ENCODE assay signal across 19 mouse cellular contexts in genomic region chr7:98535882-98536281, GRCm38 (mm10). TPM values are rescaled to one million over a fixed set of nuclear protein-coding genes. Genes with fewer than 3 reads are reported as not detected.
A peak's percentile ranks its signal among the peaks of the same experiment; 100 is the strongest.
DNase-seq lines count a peak whose midpoint lies in the region; ATAC-seq lines count a peak whose summit lies in the region.
"Had no signal": no experiment of that assay in that cellular context is flagged by ENCODE, and none has a peak within 500 bp of the region (broad histone marks: within the 10 kb centered on the region; RNA-seq: fewer than 3 reads in every experiment).

No protein-coding gene starts in this region.

- peak overlapping the region; percentile 71 for H3K4me3 ChIP-seq in megakaryocyte, embryonic 14.5 days (replicated peaks)
- H3K4me3 ChIP-seq in embryonic facial prominence, embryonic 10.5 days = no peak overlapping the region
- H3K4me3 ChIP-seq in limb, embryonic 10.5 days = no peak overlapping the region
- no peak overlapping the region for H3K4me3 ChIP-seq in hindbrain, embryonic 16.5 days (ENCODE audit: low read length)
- H3K4me3 ChIP-seq: erythroblast, embryonic 14.5 days had no signal

- peaks cover 24% of the 10 kb centered on the region for H3K27me3 ChIP-seq in megakaryocyte, embryonic 14.5 days (replicated peaks)
- H3K27me3 ChIP-seq in embryonic facial prominence, embryonic 10.5 days (replicated peaks; ENCODE audit: low read depth, poor library complexity, severe bottlenecking) = no peaks in the 10 kb centered on the region
- H3K27me3 ChIP-seq in limb, embryonic 10.5 days (ENCODE audit: low read depth, poor library complexity, severe bottlenecking) = no peaks in the 10 kb centered on the region
- H3K27me3 ChIP-seq in hindbrain, embryonic 16.5 days (replicated peaks; ENCODE audit: control insufficient read depth, insufficient read depth, low read length) = no peaks in the 10 kb centered on the region

- 0 out of 2 replicates have a peak overlapping the region, but pooled peaks have one; percentile 40 for H3K27ac ChIP-seq in embryonic facial prominence, embryonic 10.5 days (replicated peaks)
- 0 out of 2 replicates have a peak overlapping the region, but pooled peaks have one; percentile 40 for H3K27ac ChIP-seq in limb, embryonic 10.5 days
- no peak overlapping the region for H3K27ac ChIP-seq in hindbrain, embryonic 16.5 days (ENCODE audit: low read depth, low read length)
- H3K27ac ChIP-seq: hindbrain, postnatal 0 days had no signal

- H3K9ac ChIP-seq in hindbrain, embryonic 16.5 days (ENCODE audit: low read depth, low read length) = no peak overlapping the region

- ATAC-seq in megakaryocyte, adult 5-6 weeks (ENCODE audit: poor library complexity, severe bottlenecking) = no peak
- ATAC-seq in megakaryocyte-erythroid progenitor cell, adult 5-6 weeks (replicated peaks; ENCODE audit: low FRiP score, low TSS enrichment, poor library complexity, severe bottlenecking) = peak; percentile 56
- ATAC-seq in hindbrain, embryonic 16.5 days = no peak
- ATAC-seq in frontal cortex, adult (ENCODE audit: low TSS enrichment) = no peak
- ATAC-seq: forebrain, embryonic 16.5 days; hindbrain, postnatal 0 days; lung, postnatal 0 days; midbrain, embryonic 16.5 days had no signal

- no peaks in the 10 kb centered on the region for H3K9me3 ChIP-seq in megakaryocyte, embryonic 14.5 days
- no peaks in the 10 kb centered on the region for H3K9me3 ChIP-seq in embryonic facial prominence, embryonic 10.5 days
- no peaks in the 10 kb centered on the region for H3K9me3 ChIP-seq in limb, embryonic 10.5 days (replicated peaks)
- H3K9me3 ChIP-seq in hindbrain, embryonic 16.5 days (ENCODE audit: control insufficient read depth, low read length) = no peaks in the 10 kb centered on the region

- peaks cover 92% of the 10 kb centered on the region for H3K4me1 ChIP-seq in megakaryocyte, embryonic 14.5 days
- peaks cover 22% of the 10 kb centered on the region for H3K4me1 ChIP-seq in embryonic facial prominence, embryonic 10.5 days
- H3K4me1 ChIP-seq in limb, embryonic 10.5 days = peaks cover 21% of the 10 kb centered on the region
- peaks cover 10% of the 10 kb centered on the region for H3K4me1 ChIP-seq in hindbrain, embryonic 16.5 days (ENCODE audit: control insufficient read depth, insufficient read depth, low read depth, low read length)

- no peak for DNase-seq in embryonic facial prominence, embryonic 10.5 days (ENCODE audit: low spot score)
- DNase-seq in limb, embryonic 10.5 days (ENCODE audit: low spot score) = no peak
- DNase-seq in cerebellum, postnatal 14 days = no peak
- DNase-seq: cerebellum, adult 11-12 months; embryo, embryonic 11 days; gastrocnemius, postnatal 14 days; kidney, adult 8-10 months; right cerebral cortex, postnatal 4 days; thymus, postnatal 25 days had no signal

- H3K36me3 ChIP-seq in megakaryocyte, embryonic 14.5 days (replicated peaks; ENCODE audit: low read length) = no peaks in the 10 kb centered on the region
- H3K36me3 ChIP-seq in embryonic facial prominence, embryonic 10.5 days (replicated peaks) = no peaks in the 10 kb centered on the region
- H3K36me3 ChIP-seq in limb, embryonic 10.5 days = no peaks in the 10 kb centered on the region
- no peaks in the 10 kb centered on the region for H3K36me3 ChIP-seq in hindbrain, embryonic 16.5 days (ENCODE audit: control insufficient read depth, insufficient read depth, low read length)

- 92% methylated on average over 4 of the region's 4 CpGs for WGBS in embryonic facial prominence, embryonic 10.5 days
- 90% methylated on average over 4 of the region's 4 CpGs for WGBS in limb, embryonic 10.5 days
- WGBS in hindbrain, embryonic 16.5 days = 90% methylated on average over 4 of the region's 4 CpGs

- no peak overlapping the region for H3K4me2 ChIP-seq in hindbrain, embryonic 16.5 days (ENCODE audit: low read length)

RNA-seq across cellular contexts. Expression of gene Lrrc32, which starts 46.8 kb away (rescaled TPM):
- polyA plus RNA-seq in megakaryocyte, embryonic 14.5 days (2012; ENCODE audit: insufficient read depth, low replicate concordance) = 28.6 and 53.0 TPM in 2 replicates
- not detected in 2 replicates for total RNA-seq in megakaryocyte, adult 5-6 weeks (2015)
- total RNA-seq in megakaryocyte, adult 5-6 weeks (2017) = not detected in 2 replicates
- 3.6 and 3.7 TPM in 2 replicates for polyA plus RNA-seq in embryonic facial prominence, embryonic 10.5 days (2016; fragmentation: Nextera tagmentation; extraction: Ambion mirVana)
- 2.8 and 3.6 TPM in 2 replicates for polyA plus RNA-seq in limb, embryonic 10.5 days (2016; fragmentation: Nextera tagmentation; extraction: Ambion mirVana)
- not detected in 2 replicates for total RNA-seq in megakaryocyte-erythroid progenitor cell, adult 5-6 weeks (2014; fragmentation: Nextera tagmentation)
- not detected in 2 replicates for total RNA-seq in megakaryocyte-erythroid progenitor cell, adult 5-6 weeks (2017)
- polyA plus RNA-seq in hindbrain, embryonic 16.5 days (2015; fragmentation: Nextera tagmentation; extraction: Ambion mirVana) = 4.1 and 7.5 TPM in 2 replicates
